Mouse (Mus musculus) cerebellum, adult 18-20 months (tissue): ENCODE data around the gene Il1rap.

ENCODE experiments used
- DNase-seq, 2 experiments: peaks; one replicate each; pipeline ENCODE4 v3.0.0; 2021

Gene Il1rap

GRCm38 (mm10) chr16:26623141-26623540 is 41.6 kb downstream of the Il1rap start:
- DNase-seq = no peak

GRCm38 (mm10) chr16:26626065-26626464 is 44.6 kb downstream of the Il1rap start:
- no peak for DNase-seq

GRCm38 (mm10) chr16:26634800-26635199 is 53.3 kb downstream of the Il1rap start:
- no peak for DNase-seq

DNA sequence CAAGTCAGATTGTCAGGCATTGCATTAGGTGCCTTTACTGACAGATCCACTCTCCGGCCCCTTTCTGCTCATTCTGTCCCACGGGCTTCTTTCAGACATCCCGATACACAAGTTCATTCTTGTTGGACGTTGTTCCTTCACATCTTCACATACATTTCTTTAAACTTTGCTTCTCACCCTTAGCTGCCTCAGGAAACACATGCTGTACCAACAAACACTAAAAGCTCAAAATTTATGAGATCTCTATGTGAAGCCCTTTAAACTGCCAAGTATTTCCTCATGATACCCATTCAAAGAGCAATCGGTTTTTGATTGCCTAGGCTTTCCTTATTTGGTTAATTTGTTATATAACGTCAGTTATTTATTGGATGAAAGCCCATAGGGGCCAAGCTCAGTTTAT is 61.6 kb downstream of the Il1rap start:
- DNase-seq = no peak

DNA sequence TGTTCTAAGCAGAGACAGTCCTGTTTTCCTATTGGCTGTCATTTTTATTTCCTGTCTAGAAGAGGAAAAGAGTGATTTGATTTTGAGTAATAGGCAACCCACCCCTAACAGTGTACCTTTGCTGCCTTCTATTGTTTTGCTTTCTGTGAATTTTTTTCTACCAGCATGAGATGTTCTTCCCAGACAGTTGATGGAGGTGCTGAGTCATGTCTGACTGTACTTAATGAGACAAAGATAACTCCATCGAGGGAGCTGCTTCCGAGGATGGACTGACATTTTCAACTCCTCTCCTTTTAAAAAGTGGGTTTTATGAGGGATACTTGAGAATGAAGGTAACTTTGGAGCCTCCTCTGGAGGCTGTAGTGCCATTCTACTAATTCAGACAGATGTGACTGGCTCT is 64.6 kb downstream of the Il1rap start:
- no peak for DNase-seq

DNA sequence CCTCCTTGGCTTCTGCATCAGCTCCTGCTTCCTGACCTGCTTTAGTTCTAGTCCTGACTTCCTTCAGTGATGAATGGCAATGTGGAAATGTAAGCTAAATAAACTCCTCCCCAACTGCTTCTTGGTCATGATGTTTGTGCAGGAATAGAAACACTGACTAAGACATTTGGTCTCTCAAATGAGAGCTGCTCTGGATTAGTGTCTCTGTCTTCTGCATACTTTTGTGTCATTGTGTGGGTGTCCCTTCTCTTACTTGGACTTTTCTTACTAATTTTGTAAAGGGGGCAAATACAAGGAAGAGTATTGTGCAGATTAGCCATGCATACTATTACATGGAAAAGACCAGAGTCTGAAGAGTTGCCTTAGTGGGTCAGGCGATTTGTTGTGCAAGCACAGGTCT is 65.5 kb downstream of the Il1rap start:
- no peak for DNase-seq

- no peak for DNase-seq
Observed at GRCm38 (mm10) chr16:26662722-26663436, 81.4 kb downstream of the Il1rap start.

DNA sequence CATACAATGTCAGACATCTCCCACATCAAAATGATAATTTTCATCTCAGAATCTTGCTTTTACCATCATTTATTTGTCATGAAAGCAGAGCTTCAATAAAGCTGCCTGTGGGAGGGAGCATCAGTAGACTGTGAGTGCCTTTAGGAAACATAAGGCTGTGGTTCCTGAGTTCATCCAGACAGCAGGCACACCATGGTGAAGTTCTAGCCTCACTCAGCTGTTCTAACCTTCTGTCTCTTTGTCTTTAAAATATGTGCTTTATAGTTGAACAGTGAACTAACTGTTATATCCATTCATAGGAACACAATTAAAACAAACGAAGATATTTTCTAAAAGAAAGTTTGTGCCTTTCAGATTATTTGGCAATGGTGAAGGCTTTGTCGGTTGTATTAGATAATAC is 84.9 kb downstream of the Il1rap start:
- no peak for DNase-seq

- DNase-seq = no peak
Observed at GRCm38 (mm10) chr16:26669081-26669480, 87.6 kb downstream of the Il1rap start.

DNA sequence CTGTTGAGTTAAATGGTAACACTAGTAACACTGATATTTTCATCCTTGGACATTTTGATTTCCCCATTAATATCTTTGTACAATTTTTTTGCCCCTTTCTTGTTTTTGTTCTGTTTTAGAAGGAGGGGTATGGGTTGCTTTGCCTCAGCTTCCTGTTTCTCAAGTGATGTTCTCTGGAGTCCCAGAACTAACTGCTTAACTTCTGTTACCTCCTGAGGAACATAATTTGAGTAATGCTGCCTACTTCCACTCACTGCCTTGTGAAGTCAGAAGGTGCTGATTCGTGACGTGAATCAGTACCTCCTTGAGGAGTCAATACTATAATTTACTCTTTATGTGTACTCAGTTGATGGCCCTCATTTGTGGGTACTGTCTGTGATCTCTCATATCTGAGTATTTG is 98.9 kb downstream of the Il1rap start:
- DNase-seq = no peak

DNA sequence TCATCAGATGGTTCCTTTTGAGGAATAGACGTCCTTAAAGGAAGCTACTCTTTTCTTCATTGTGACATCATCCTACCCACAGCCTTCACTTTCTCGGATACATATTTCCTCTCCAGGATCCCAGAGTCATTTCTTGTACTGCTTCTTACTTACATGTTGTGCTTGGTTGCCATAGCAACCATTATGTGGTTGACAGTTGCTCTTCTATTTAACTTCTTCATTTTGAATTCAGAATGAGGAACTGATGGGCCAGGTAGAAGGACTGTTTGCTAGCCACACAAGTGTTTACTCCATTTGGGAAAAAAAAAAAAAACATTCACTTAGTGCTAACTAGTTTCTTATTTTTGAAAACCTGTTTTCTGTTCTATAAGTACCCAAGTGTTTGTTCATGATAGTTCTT is 108.3 kb downstream of the Il1rap start:
- DNase-seq = no peak

DNA sequence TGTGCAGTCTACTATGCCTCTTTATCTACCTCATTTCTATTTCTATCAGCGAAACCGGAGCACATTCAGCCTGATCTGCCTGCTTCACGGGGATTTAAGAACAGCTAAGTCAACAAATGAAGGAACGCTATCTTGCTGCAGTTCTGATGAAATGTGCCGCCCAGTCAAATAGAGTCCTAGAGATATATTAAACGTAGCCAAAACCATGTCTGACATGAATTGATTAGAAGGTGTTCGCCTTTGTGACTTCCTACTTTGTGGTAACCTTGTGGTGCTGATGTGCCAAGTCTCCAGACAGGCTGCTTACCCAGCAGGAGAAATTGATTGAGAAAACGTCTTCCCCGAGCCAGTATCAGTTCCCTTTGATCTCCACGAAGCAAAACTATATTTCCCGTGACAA is 109.8 kb downstream of the Il1rap start:
- DNase-seq = no peak

DNA sequence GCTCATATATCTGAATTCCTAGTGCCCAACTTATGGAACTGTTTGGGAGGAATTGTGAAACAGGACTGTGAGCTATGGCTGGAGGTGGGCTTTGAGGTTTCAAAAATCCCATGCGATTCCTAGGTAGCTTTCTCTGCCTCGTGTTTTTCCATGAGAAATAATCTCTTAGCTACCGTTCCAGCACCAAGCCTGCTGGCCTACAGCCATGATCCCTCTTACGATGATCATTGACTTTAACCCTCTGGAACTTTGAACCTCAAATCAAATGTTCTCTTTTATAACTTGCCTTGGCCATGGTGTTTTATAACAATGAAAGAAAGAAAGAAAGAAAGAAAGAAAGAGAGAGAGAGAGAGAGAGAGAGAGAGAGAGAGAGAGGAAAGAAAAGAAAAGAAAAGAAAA is 116.6 kb downstream of the Il1rap start:
- DNase-seq = no peak

DNA sequence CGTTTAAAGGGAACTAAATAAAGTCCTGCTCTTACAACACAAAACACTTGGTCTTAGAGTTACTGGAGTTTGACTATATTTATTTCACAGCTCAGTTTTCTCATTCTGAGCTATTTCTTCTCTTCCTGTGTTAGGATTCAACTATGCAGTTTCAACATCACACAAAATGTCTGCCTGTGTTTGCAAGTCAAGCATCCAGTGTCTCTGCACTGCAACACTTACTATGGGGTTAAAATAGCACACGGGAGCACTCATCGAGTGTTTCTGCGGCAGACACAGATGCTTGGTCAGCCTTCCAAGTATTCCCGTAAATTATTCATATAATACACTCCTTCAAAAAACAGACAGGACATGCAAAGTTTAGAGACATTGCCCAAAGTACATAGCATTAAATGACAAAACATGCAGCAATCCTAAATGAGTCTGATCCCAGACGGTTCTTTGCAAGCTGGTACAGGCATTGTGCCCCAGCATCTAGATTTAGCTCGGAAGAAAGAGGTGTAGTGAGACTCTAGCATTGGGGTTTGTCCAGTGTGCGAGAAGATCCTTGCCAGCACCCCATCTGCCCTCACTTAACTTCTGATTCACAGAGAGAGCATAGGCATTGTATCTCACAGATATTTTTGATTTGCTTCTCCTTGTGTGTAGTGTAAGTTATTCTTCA is 119.1 kb downstream of the Il1rap start:
- no peak for DNase-seq

DNA sequence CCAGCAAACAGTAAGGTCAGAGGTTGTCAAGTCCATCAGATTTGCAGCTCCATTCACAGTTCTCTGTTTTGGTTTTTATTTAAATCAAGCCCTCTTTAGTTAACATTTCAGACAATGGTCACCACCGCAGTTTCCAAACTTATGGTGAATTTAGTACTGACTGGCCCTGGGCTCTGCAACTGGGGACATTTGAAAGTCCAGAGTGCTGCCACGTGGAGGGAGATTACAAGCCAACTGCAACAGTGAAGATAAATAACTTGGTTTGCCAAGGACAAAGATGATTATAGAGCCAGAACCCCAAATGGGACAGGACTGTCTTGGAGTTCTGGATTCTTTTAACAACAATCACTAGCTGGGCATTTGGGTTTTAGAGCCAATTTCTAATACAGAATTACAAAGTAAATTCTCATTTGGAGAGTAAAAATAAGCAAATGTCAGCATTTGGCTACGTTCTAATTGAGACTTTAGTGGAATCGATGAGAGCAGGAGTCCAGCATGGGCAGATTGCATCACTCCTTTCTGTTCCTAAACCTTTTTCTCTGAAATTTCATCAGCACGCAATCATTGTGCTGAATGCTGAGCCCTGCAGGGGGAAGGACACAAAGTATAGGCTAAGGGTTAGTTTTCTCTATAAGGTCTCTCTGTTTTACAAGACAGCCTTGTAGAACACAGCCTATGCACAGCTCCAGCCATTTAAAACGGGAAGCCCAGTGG is 124.3 kb downstream of the Il1rap start:
- no peak for DNase-seq

DNA sequence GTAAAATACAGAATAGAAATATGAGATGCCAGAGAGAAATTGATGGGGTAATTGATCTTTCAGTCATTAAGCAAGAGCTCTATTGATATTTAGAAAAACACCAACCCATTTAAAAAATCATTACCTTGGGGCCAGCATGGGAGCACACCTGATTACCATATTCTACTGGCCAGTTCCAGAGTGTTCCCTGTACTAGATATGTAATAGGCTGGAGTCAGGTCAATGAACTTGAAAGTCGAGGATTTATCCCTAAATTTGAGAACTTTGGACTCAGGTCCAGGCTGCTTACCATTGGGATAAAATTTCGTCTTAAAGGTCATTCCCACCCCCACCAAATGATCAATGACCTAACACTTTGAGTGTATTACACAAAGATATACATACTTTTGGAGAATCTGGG is 125.0 kb downstream of the Il1rap start:
- DNase-seq = no peak

GRCm38 (mm10) chr16:26710922-26711321 is 129.4 kb downstream of the Il1rap start:
- no peak for DNase-seq

DNA sequence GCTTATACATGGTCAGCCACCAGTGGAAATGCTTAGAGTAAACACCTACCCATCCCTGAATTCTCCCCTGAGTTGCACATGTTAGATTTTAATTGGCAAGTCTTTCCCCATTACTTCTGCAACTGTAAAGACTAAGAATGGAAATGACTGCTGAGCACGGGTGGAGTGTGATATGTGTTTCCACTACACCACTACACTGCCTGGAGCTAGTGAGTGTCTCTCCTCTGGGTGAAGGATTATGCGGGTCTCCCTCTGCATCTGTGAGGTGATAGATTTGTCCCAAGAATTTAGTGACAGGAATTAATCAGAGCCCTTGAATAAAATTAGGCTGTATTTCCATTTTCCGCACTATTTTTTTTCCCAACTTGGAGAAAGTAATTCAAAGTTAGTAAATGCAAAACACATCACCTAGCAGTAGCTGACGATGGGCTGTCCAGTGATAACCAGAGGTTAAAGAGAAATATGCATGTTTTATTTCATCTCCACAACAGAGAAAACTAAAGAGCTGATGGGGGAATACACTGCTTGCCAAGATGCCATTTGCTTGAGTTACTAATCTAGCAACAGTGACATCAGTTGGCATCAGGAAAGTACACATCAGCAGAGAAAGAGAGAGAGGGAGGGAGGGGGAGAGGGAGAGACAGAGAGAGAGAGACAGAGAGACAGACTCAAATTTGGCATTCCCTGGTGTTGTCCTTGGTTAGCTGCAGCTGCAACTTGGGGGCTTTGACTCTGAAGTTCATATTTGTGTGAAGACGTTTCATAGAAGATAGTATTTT is 132.2 kb downstream of the Il1rap start:
- DNase-seq = no peak

DNA sequence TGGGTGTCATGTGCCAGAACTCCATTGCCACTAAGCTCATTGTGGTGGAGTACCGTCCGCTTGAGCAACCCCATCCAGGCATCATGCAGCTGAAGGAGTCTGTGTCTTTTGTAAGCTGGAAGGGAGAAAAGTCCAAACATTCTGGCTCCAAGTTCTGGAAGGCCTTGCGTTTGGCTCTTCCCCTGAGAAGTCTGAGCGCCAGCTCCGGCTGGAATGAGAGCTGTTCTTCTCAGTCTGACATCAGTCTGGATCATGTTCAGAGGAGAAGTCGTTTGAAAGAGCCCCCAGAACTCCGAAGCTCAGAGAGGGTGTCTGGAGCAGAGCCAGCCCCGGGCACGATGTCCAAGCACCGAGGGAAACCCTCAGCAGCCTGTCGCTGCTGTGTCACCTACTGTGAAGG is 141.0 kb downstream of the Il1rap start:
- peak; percentile 4 to 7 for DNase-seq

DNA sequence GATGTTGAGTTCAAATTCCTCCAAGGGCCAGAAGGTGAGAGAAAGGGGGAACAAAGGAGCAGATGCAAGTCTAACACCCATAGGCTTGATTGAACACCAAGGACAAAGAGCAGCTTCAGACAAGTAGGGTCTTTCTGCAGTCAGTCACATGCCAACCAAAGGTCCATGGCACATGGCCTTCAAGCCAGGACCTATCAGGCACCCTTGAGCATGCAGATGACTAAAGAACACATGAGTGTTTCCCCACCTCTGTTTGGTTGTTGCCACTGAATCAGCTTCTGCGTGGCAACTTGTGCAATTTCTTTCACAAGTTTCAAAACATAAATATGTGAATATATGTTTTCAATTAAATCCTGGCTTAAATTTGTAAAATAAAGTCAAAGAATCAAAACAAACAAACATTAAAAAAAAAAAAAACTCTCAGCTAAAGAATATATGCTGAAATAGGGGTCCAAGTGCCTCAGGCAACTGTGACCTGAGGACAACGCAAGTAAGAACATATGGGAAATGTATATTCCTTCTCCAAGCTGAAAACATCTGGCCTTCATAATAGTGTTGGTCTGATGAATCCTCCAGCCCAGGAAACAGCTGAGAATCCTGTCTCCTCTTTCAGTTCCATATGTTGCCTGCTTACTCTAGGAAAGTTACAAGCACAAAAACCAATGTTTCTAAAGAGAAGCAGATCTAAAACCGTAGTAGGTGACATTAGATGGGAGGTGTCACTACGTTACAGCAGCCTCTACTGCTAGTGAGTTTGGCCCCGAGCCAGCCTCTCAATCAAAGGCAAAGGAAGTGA is 142.6 kb downstream of the Il1rap start:
- no peak for DNase-seq

DNA sequence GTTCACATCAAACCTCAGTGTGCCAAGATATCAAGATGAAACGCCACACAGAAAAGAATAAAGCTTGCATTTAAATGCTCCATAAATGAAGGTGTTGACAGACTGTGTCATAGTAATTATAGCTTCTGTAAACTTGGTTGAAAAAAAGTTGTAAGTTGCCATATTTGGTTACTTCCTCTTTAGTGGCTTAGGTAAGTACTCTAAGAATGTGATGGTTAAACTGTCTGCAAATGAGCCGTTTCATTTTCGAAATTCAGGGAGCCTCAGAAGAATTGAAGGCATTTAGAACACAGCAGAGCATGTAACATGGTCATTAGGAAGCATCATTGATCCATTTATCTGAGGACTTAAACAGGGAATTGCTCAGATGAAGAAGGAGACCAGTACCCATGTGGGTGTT is 146.6 kb downstream of the Il1rap start:
- DNase-seq = no peak

GRCm38 (mm10) chr16:26730941-26731340 is 149.4 kb downstream of the Il1rap start:
- DNase-seq = no peak

- DNase-seq = no peak
Observed at GRCm38 (mm10) chr16:26732566-26732965, 151.1 kb downstream of the Il1rap start.
